Mouse (Mus musculus) common myeloid progenitor, adult 5-6 weeks (primary cell): ENCODE results near the gene Olfr1351. TPM values are rescaled to one million over a fixed set of nuclear protein-coding genes. Genes with fewer than 3 reads are reported as not detected.
"Not testable (repeated sequence)": the region's sequence is repeated elsewhere in the genome, so short reads cannot be mapped to it uniquely, and the experiment has no call there.

Experiments used
- ATAC-seq: replicated peaks from 2 replicates; pipeline ENCODE4 v1.8.0; 2016; ENCODE audit warnings: low read depth, mild to moderate bottlenecking, moderate TSS enrichment, inconsistent platforms; ENCODE audit not compliant: poor library complexity, severe bottlenecking
- total RNA-seq: library from RNA; stranded (forward); fragments of 200-1000, 187-1606 nt; gene quantifications from 2 replicates; pipeline ENCODE4 v1.2.3, GENCODE M21; 2017

Gene Olfr1351
- not detected in 2 replicates for total RNA-seq

GRCm38 (mm10) chr10:79012172-79012571 lies at the start of gene Olfr1351:
Olfr1351 (plus strand) TSS chr10:79012472.
- no peak for ATAC-seq

GRCm38 (mm10) chr10:78963009-78963408 lies 49.3 kb upstream of the Olfr1351 start, which contains the start of gene Olfr1353:
Olfr1353 (plus strand) TSS chr10:78963309.
- not testable (repeated sequence) for ATAC-seq

GRCm38 (mm10) chr10:78980750-78981149 lies 31.5 kb upstream of the Olfr1351 start, which contains the start of gene Olfr1352:
Olfr1352 (plus strand) TSS chr10:78981050.
- ATAC-seq, result no peak

GRCm38 (mm10) chr10:79028441-79028840 lies 16.2 kb downstream of the Olfr1351 start, which contains the start of gene Olfr57:
Olfr57 (plus strand) TSS chr10:79028741.
- ATAC-seq, result no peak

- ATAC-seq, result not testable (repeated sequence)
These were observed 30.2 kb downstream of the Olfr1351 start for GRCm38 (mm10) chr10:79042457-79042856.

- ATAC-seq, result not testable (repeated sequence)
These were observed 45.1 kb downstream of the Olfr1351 start for GRCm38 (mm10) chr10:79057370-79057769.

Other genes with a start within 250 kb of the Olfr1351 start
- gene Slc1a6, start 232.0 kb upstream of the Olfr1351 start, total RNA-seq, result not detected in 2 replicates
- not detected in 2 replicates for gene Olfr1356, start 160.3 kb upstream of the Olfr1351 start, total RNA-seq
- gene Olfr1355, start 136.9 kb upstream of the Olfr1351 start, total RNA-seq, result not detected in 2 replicates
- not detected in 2 replicates for gene Olfr1354, start 99.3 kb upstream of the Olfr1351 start, total RNA-seq
- not detected in 2 replicates for gene Olfr8, start 61.8 kb upstream of the Olfr1351 start, total RNA-seq
- not detected in 2 replicates for gene Olfr1353, start 49.2 kb upstream of the Olfr1351 start, total RNA-seq
- gene Olfr1352, start 31.4 kb upstream of the Olfr1351 start, total RNA-seq, result not detected in 2 replicates
- not detected in 2 replicates for gene Olfr57, start 16.3 kb downstream of the Olfr1351 start, total RNA-seq
- gene 2610008E11Rik, start 85.1 kb downstream of the Olfr1351 start, total RNA-seq, result 22.5 and 23.9 TPM in 2 replicates
- gene Vmn2r80, start 136.3 kb downstream of the Olfr1351 start, total RNA-seq, result not detected in 2 replicates
- not detected in 2 replicates for gene Vmn2r81, start 235.2 kb downstream of the Olfr1351 start, total RNA-seq